Mouse (Mus musculus): ENCODE results near the gene Macf1.

GRCm38 (mm10) chr4:123732163-123732910 lies 48.2 kb upstream of the Macf1 start:
- TF ChIP-seq CTCF (IDR thresholded peaks at IDR 0.05; ENCODE audit: borderline replicate concordance, insufficient read depth, low read length) (no peak), POLR2A (IDR thresholded peaks at IDR 0.05; ENCODE audit: low read depth, low read length) (no peak)

Measured in embryonic fibroblast, embryonic 13.5 days (primary cell).